Mouse (Mus musculus): ENCODE data around the gene Pik3r6. TPM values are rescaled to one million over a fixed set of nuclear protein-coding genes. Genes with fewer than 3 reads are reported as not detected.

The Pik3r6 gene
- polyA plus RNA-seq, 1 experiment, result 4.0 TPM

GRCm38 (mm10) chr11:68565032-68565429, 62.2 kb downstream of the Pik3r6 start:
- Histone ChIP-seq H3K27me3 (ENCODE audit: control insufficient read depth, insufficient read depth, low read length) (no peaks in the 10 kb centered on the region), H3K36me3 (ENCODE audit: control insufficient read depth, insufficient read depth, low read length) (no peaks in the 10 kb centered on the region), H3K4me1 (ENCODE audit: control insufficient read depth, insufficient read depth, insufficient read length) (peaks cover 2% of the 10 kb centered on the region; the same call in 1 of the 2 replicates), H3K27ac (ENCODE audit: insufficient read depth, low read length) (no peak overlapping the region), H3K4me3 (ENCODE audit: extremely low read depth, insufficient read depth, insufficient read length) (no peak overlapping the region)
- no peak for DNase-seq (ENCODE audit: low read depth in 1 of 2, low spot score in 2 of 2)
- no peak for TF ChIP-seq CTCF (IDR thresholded peaks at IDR 0.05; ENCODE audit: extremely low read depth, insufficient read depth, insufficient read length, insufficient replicate concordance)
- no peak for TF ChIP-seq POLR2A (IDR thresholded peaks at IDR 0.05; ENCODE audit: low read depth, low read length)
- 91% methylated on average over 3 of the region's 3 CpGs for WGBS

- H3K4me1 ChIP-seq (ENCODE audit: control insufficient read depth, insufficient read depth, insufficient read length), result peaks cover 2% of the 10 kb centered on the region; the same call in 1 of the 2 replicates
- H3K4me3 ChIP-seq (ENCODE audit: extremely low read depth, insufficient read depth, insufficient read length), result no peak overlapping the region
- peak in 1 of 2 experiments; percentile 35 for DNase-seq (ENCODE audit: low read depth in 1 of 2, low spot score in 2 of 2)
- no peaks in the 10 kb centered on the region for H3K27me3 ChIP-seq (ENCODE audit: control insufficient read depth, insufficient read depth, low read length)
- 19% methylated on average over 17 of the region's 17 CpGs for WGBS
- no peaks in the 10 kb centered on the region for H3K36me3 ChIP-seq (ENCODE audit: control insufficient read depth, insufficient read depth, low read length)
- no peak overlapping the region for H3K27ac ChIP-seq (ENCODE audit: insufficient read depth, low read length)
- TF ChIP-seq POLR2A (IDR thresholded peaks at IDR 0.05; ENCODE audit: low read depth, low read length) (no peak), CTCF (IDR thresholded peaks at IDR 0.05; ENCODE audit: extremely low read depth, insufficient read depth, insufficient read length, insufficient replicate concordance) (peak; percentile 45; the same call in 1 of the 2 replicates)
These were observed 63.7 kb downstream of the Pik3r6 start for GRCm38 (mm10) chr11:68566447-68567059.

- no peaks in the 10 kb centered on the region for H3K36me3 ChIP-seq (ENCODE audit: control insufficient read depth, insufficient read depth, low read length)
- no peak for DNase-seq (ENCODE audit: low read depth in 1 of 2, low spot score in 2 of 2)
- H3K4me3 ChIP-seq (ENCODE audit: extremely low read depth, insufficient read depth, insufficient read length), result no peak overlapping the region
- peaks cover 2% of the 10 kb centered on the region; the same call in 1 of the 2 replicates for H3K4me1 ChIP-seq (ENCODE audit: control insufficient read depth, insufficient read depth, insufficient read length)
- 86% methylated on average over 5 of the region's 5 CpGs for WGBS
- TF ChIP-seq POLR2A (IDR thresholded peaks at IDR 0.05; ENCODE audit: low read depth, low read length) (no peak), CTCF (IDR thresholded peaks at IDR 0.05; ENCODE audit: extremely low read depth, insufficient read depth, insufficient read length, insufficient replicate concordance) (no peak)
- H3K27ac ChIP-seq (ENCODE audit: insufficient read depth, low read length), result no peak overlapping the region
- H3K27me3 ChIP-seq (ENCODE audit: control insufficient read depth, insufficient read depth, low read length), result no peaks in the 10 kb centered on the region
These were observed 68.0 kb downstream of the Pik3r6 start for GRCm38 (mm10) chr11:68570861-68571260.

DNA sequence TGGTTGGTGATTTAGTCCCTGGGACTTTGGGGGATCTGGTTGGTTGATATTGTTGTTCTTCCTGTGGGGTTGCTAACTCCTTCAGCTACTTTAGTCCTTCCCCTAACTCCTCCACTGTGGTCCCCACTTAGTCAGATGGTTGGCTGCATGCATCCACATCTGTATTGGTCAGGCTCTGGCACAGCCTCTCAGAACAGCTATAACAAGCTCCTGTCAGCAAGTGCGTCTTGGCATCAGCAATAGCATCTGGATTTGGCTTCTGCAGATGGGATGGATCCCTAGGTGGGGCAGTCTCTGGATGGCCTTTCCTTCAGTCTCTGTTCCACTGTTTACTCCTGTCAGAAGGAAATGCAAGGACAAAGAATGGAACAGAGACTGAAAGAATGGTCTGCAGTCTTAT, 74.3 kb downstream of the Pik3r6 start:
- WGBS, result 94% methylated on average over 1 of the region's 1 CpGs
- Histone ChIP-seq H3K27me3 (ENCODE audit: control insufficient read depth, insufficient read depth, low read length) (no peaks in the 10 kb centered on the region), H3K4me3 (ENCODE audit: extremely low read depth, insufficient read depth, insufficient read length) (no peak overlapping the region), H3K4me1 (ENCODE audit: control insufficient read depth, insufficient read depth, insufficient read length) (no peaks in the 10 kb centered on the region), H3K36me3 (ENCODE audit: control insufficient read depth, insufficient read depth, low read length) (no peaks in the 10 kb centered on the region), H3K27ac (ENCODE audit: insufficient read depth, low read length) (no peak overlapping the region)
- no peak for TF ChIP-seq POLR2A (IDR thresholded peaks at IDR 0.05; ENCODE audit: low read depth, low read length)
- TF ChIP-seq CTCF (IDR thresholded peaks at IDR 0.05; ENCODE audit: extremely low read depth, insufficient read depth, insufficient read length, insufficient replicate concordance), result no peak
- DNase-seq (ENCODE audit: low read depth in 1 of 2, low spot score in 2 of 2), result no peak

- Histone ChIP-seq H3K4me1 (ENCODE audit: control insufficient read depth, insufficient read depth, insufficient read length) (no peaks in the 10 kb centered on the region), H3K36me3 (ENCODE audit: control insufficient read depth, insufficient read depth, low read length) (no peaks in the 10 kb centered on the region), H3K27me3 (ENCODE audit: control insufficient read depth, insufficient read depth, low read length) (no peaks in the 10 kb centered on the region), H3K4me3 (ENCODE audit: extremely low read depth, insufficient read depth, insufficient read length) (no peak overlapping the region), H3K27ac (ENCODE audit: insufficient read depth, low read length) (no peak overlapping the region)
- 61% methylated on average over 9 of the region's 9 CpGs for WGBS
- DNase-seq (ENCODE audit: low read depth in 1 of 2, low spot score in 2 of 2), result no peak
- TF ChIP-seq POLR2A (IDR thresholded peaks at IDR 0.05; ENCODE audit: low read depth, low read length) (no peak), CTCF (IDR thresholded peaks at IDR 0.05; ENCODE audit: extremely low read depth, insufficient read depth, insufficient read length, insufficient replicate concordance) (no peak)
These were observed 76.7 kb downstream of the Pik3r6 start for GRCm38 (mm10) chr11:68579462-68579881.

GRCm38 (mm10) chr11:68580566-68580965, 77.7 kb downstream of the Pik3r6 start:
- no peaks in the 10 kb centered on the region for H3K27me3 ChIP-seq (ENCODE audit: control insufficient read depth, insufficient read depth, low read length)
- H3K36me3 ChIP-seq (ENCODE audit: control insufficient read depth, insufficient read depth, low read length), result no peaks in the 10 kb centered on the region
- no peaks in the 10 kb centered on the region for H3K4me1 ChIP-seq (ENCODE audit: control insufficient read depth, insufficient read depth, insufficient read length)
- TF ChIP-seq POLR2A (IDR thresholded peaks at IDR 0.05; ENCODE audit: low read depth, low read length) (no peak), CTCF (IDR thresholded peaks at IDR 0.05; ENCODE audit: extremely low read depth, insufficient read depth, insufficient read length, insufficient replicate concordance) (no peak)
- 77% methylated on average over 6 of the region's 6 CpGs for WGBS
- no peak overlapping the region for H3K27ac ChIP-seq (ENCODE audit: insufficient read depth, low read length)
- H3K4me3 ChIP-seq (ENCODE audit: extremely low read depth, insufficient read depth, insufficient read length), result no peak overlapping the region
- DNase-seq (ENCODE audit: low read depth in 1 of 2, low spot score in 2 of 2), result no peak

DNA sequence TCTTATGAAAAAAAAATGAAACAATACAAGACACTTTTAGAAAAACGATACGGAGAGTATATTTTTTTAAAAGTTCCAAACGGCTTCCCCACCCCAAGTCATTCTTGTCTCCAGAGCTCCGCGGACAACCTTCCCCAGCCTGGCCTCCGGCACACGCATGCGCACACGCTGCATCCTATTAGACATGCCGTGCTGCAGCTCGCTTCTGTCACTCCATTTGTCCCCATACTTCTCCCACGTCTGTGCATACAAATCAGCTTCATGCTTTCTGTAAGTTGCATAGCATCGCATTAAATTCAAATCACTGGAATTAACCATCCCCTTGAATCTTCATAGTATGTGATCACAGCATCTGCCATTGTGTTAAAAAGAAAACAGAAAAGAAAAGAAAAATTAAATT, 80.4 kb downstream of the Pik3r6 start:
- 88% methylated on average over 13 of the region's 13 CpGs for WGBS
- H3K27ac ChIP-seq (ENCODE audit: insufficient read depth, low read length), result no peak overlapping the region
- H3K4me3 ChIP-seq (ENCODE audit: extremely low read depth, insufficient read depth, insufficient read length), result no peak overlapping the region
- TF ChIP-seq POLR2A (IDR thresholded peaks at IDR 0.05; ENCODE audit: low read depth, low read length), result no peak
- TF ChIP-seq CTCF (IDR thresholded peaks at IDR 0.05; ENCODE audit: extremely low read depth, insufficient read depth, insufficient read length, insufficient replicate concordance), result no peak
- H3K27me3 ChIP-seq (ENCODE audit: control insufficient read depth, insufficient read depth, low read length), result no peaks in the 10 kb centered on the region
- H3K4me1 ChIP-seq (ENCODE audit: control insufficient read depth, insufficient read depth, insufficient read length), result no peaks in the 10 kb centered on the region
- no peak for DNase-seq (ENCODE audit: low read depth in 1 of 2, low spot score in 2 of 2)
- H3K36me3 ChIP-seq (ENCODE audit: control insufficient read depth, insufficient read depth, low read length), result no peaks in the 10 kb centered on the region
